Mouse (Mus musculus): ENCODE results near the gene Nr4a3. TPM values are rescaled to one million over a fixed set of nuclear protein-coding genes. Genes with fewer than 3 reads are reported as not detected.

Gene Nr4a3
- total RNA-seq (2021): 100 to 1,000 TPM; 106 to 107 TPM
- long read RNA-seq, partial matches to known transcripts: 2 of 5 reads
- long read RNA-seq, other reads (novel, unspliced or antisense): 3 of 5 reads

- peak; percentile 85 to 88 for DNase-seq (ENCODE audit: low spot score in 2 of 2)
Measured at GRCm38 (mm10) chr4:48044491-48045211, at the start of gene Nr4a3. TSS of gene Nr4a3 (plus strand) at chr4:48045153.

DNA sequence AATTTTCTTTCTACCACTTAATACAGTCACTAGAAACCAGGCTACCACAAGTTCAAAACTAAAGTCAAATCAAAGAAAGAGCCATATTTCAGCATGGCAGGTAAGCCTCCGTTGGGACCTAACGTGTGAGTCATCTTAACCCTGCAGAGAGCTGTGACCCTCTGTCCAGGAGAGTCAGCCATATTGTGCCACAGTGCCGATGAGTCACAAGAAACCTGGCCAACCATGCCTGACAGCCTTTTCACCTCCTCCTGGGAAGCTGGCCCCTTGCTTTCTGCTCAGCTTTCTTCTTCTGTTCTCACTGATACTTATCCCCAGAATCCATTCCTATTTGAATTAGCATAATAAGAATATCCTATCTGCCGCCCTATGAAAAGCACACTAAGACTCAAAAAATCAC is 42.0 kb upstream of the Nr4a3 start:
- no peak for DNase-seq (ENCODE audit: low spot score in 2 of 2)

DNA sequence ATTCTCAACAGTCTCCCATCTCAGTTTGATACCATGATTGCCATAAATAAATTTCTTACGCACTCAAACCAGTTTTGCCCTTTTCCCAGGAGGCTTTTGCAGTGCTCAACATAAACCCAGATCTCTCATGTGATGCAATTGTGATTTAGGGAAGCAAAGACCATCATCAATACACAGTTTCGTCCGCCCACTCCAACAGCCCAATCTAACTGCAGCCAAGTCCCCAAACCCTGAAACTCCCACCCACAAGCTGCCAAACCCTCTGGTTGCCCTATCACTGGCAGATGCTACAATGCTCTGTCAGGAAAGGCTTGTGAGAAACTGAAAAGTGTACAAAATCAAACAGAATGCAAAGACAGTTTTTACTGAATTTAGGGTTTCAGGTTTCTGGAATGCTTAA is 41.5 kb upstream of the Nr4a3 start:
- peak; percentile 57 to 70 for DNase-seq (ENCODE audit: low spot score in 2 of 2)

- no peak for DNase-seq (ENCODE audit: low spot score in 2 of 2)
Measured at GRCm38 (mm10) chr4:48006355-48006754, 38.6 kb upstream of the Nr4a3 start.

GRCm38 (mm10) chr4:48012209-48012608 is 32.7 kb upstream of the Nr4a3 start:
- no peak for DNase-seq (ENCODE audit: low spot score in 2 of 2)

- no peak for DNase-seq (ENCODE audit: low spot score in 2 of 2)
Measured at GRCm38 (mm10) chr4:48022966-48023365, 22.0 kb upstream of the Nr4a3 start.

- no peak for DNase-seq (ENCODE audit: low spot score in 2 of 2)
Measured at GRCm38 (mm10) chr4:48029652-48030051, 15.3 kb upstream of the Nr4a3 start.

GRCm38 (mm10) chr4:48034287-48034686 is 10.7 kb upstream of the Nr4a3 start:
- no peak for DNase-seq (ENCODE audit: low spot score in 2 of 2)

DNA sequence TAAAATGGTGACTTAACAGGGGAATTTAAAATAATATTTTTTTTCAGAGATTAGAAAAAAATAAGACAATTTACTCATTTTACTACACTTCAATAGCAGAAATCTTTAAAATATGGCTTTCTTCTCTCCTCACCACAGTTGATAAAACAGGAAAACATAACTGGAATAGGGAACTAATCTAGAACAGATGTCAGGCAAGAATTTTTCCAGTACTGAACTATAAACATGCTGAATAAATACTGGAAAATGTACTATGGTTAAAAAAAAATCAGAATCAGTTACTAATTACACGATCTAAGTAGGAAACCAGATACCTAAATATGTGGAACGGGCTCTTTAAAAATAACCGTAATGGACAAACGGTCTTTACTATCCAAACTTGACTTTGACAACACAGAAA is 7.3 kb upstream of the Nr4a3 start:
- DNase-seq (ENCODE audit: low spot score in 2 of 2): no peak

DNA sequence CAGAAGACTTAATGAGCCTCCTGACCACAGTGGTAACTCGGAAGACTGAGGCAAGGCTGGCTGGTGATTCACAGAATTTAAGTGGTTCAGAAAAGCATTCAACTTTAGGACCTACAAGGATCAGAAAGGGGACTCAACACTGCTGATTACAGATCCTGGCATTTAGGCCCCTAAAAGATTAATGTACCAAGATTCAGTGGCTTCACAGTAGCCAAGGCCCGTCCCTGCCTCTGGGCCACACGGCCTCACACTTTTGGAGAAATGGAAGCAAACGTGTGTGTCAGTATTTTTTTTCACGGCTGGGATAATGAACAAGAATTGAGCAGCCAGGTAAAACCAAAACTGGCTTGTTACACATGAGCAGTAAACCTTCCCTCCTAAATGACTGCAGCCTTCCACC is 6.1 kb upstream of the Nr4a3 start:
- no peak for DNase-seq (ENCODE audit: low spot score in 2 of 2)

DNA sequence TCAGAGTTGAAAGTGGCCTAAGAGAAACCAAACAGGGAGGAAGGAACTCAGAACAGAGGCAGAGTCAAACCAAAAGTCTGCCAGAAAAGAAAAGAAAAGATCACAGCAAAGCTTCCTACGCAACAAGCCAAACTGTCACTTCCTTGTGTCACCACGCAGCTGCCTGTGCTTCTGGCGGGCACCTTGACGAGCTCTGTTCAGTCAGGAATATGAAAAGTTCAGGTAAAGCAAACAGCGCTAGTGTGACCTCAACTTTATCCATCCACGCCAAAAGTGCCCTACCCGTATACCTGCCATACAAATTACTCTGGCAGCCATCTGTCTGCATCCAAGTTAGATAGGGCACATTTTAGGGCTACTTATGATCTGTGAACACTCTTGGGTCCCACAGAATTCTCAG is 5.2 kb upstream of the Nr4a3 start:
- DNase-seq (ENCODE audit: low spot score in 2 of 2): no peak

GRCm38 (mm10) chr4:48042466-48042785 is 2.5 kb upstream of the Nr4a3 start:
- no peak for DNase-seq (ENCODE audit: low spot score in 2 of 2)

GRCm38 (mm10) chr4:48042786-48043701 is 1.9 kb upstream of the Nr4a3 start:
- peak; percentile 94 to 96 for DNase-seq (ENCODE audit: low spot score in 2 of 2)

GRCm38 (mm10) chr4:48044141-48044490 is 837 bp upstream of the Nr4a3 start:
- DNase-seq (ENCODE audit: low spot score in 2 of 2): no peak

GRCm38 (mm10) chr4:48045281-48045720 is 348 bp downstream of the Nr4a3 start:
- DNase-seq (ENCODE audit: low spot score in 2 of 2): peak in 1 of 2 experiments; percentile 67

- DNase-seq (ENCODE audit: low spot score in 2 of 2): peak; percentile 42 to 57
Measured at GRCm38 (mm10) chr4:48045721-48046460, 938 bp downstream of the Nr4a3 start.

DNA sequence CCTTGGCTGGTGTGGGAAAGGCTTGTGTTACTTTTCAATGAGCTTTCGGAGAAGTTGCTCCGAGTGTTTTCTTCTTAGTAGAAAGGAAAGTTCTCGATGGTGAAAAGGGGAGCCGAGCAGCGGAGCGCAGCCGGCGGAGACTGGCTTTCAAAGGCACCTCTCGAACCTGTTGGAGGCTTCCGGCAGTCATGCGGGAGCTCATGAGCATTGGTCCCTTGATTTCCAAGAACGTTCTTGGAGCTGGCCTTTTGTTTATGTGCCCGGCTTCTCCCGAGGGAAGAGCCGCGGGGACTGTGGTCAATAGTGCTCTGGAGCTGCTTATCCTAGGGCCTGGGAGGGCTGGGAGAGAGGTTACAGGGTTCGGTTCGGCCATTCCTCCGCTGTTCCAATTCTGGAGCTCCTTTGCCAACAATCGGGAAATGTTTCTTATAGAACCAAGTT is 1.5 kb downstream of the Nr4a3 start:
- no peak for DNase-seq (ENCODE audit: low spot score in 2 of 2)

GRCm38 (mm10) chr4:48047136-48047765 is 2.3 kb downstream of the Nr4a3 start:
- no peak for DNase-seq (ENCODE audit: low spot score in 2 of 2)

GRCm38 (mm10) chr4:48047766-48048371 is 2.9 kb downstream of the Nr4a3 start:
- DNase-seq (ENCODE audit: low spot score in 2 of 2): peak; percentile 64 to 72

GRCm38 (mm10) chr4:48048456-48049315 is 3.7 kb downstream of the Nr4a3 start:
- peak in 1 of 2 experiments; percentile 29 for DNase-seq (ENCODE audit: low spot score in 2 of 2)
